Mouse (Mus musculus): ENCODE data around the gene Pdyn.

Pdyn gene

GRCm38 (mm10) chr2:129699484-129700158 is at the start of gene Pdyn:
TSS of gene Pdyn (minus strand) at chr2:129699844.
- no peak for DNase-seq (ENCODE audit: low read depth, low spot score)

GRCm38 (mm10) chr2:129742016-129742415 is 42.4 kb upstream of the Pdyn start:
- no peak for DNase-seq (ENCODE audit: low read depth, low spot score)

GRCm38 (mm10) chr2:129740515-129740914 is 40.9 kb upstream of the Pdyn start:
- no peak for DNase-seq (ENCODE audit: low read depth, low spot score)

GRCm38 (mm10) chr2:129734031-129734430 is 34.4 kb upstream of the Pdyn start:
- DNase-seq (ENCODE audit: low read depth, low spot score) = no peak

- DNase-seq (ENCODE audit: low read depth, low spot score) = no peak
Observed at GRCm38 (mm10) chr2:129729681-129730080, 30.0 kb upstream of the Pdyn start.

- peak; percentile 24 for DNase-seq (ENCODE audit: low read depth, low spot score)
Observed at GRCm38 (mm10) chr2:129715671-129716070, 16.0 kb upstream of the Pdyn start.

- DNase-seq (ENCODE audit: low read depth, low spot score) = no peak
Observed at GRCm38 (mm10) chr2:129713026-129713544, 13.4 kb upstream of the Pdyn start.

GRCm38 (mm10) chr2:129696059-129696458 is 3.6 kb downstream of the Pdyn start:
- peak; percentile 42 for DNase-seq (ENCODE audit: low read depth, low spot score)

GRCm38 (mm10) chr2:129694303-129694702 is 5.3 kb downstream of the Pdyn start:
- no peak for DNase-seq (ENCODE audit: low read depth, low spot score)

GRCm38 (mm10) chr2:129692694-129693093 is 7.0 kb downstream of the Pdyn start:
- DNase-seq (ENCODE audit: low read depth, low spot score) = no peak

GRCm38 (mm10) chr2:129689694-129690093 is 9.9 kb downstream of the Pdyn start:
- DNase-seq (ENCODE audit: low read depth, low spot score) = no peak

- DNase-seq (ENCODE audit: low read depth, low spot score) = no peak
Observed at GRCm38 (mm10) chr2:129688036-129688625, 11.5 kb downstream of the Pdyn start.

- no peak for DNase-seq (ENCODE audit: low read depth, low spot score)
Observed at GRCm38 (mm10) chr2:129686908-129687307, 12.7 kb downstream of the Pdyn start.

- DNase-seq (ENCODE audit: low read depth, low spot score) = no peak
Observed at GRCm38 (mm10) chr2:129684014-129684413, 15.6 kb downstream of the Pdyn start.

GRCm38 (mm10) chr2:129680236-129680635 is 19.4 kb downstream of the Pdyn start:
- no peak for DNase-seq (ENCODE audit: low read depth, low spot score)

GRCm38 (mm10) chr2:129679066-129679465 is 20.6 kb downstream of the Pdyn start:
- DNase-seq (ENCODE audit: low read depth, low spot score) = no peak

GRCm38 (mm10) chr2:129677664-129678063 is 22.0 kb downstream of the Pdyn start:
- no peak for DNase-seq (ENCODE audit: low read depth, low spot score)

- DNase-seq (ENCODE audit: low read depth, low spot score) = peak; percentile 86
Observed at GRCm38 (mm10) chr2:129674935-129675634, 24.6 kb downstream of the Pdyn start.

GRCm38 (mm10) chr2:129671911-129672310 is 27.7 kb downstream of the Pdyn start:
- DNase-seq (ENCODE audit: low read depth, low spot score) = no peak

GRCm38 (mm10) chr2:129662484-129662883 is 37.2 kb downstream of the Pdyn start:
- no peak for DNase-seq (ENCODE audit: low read depth, low spot score)

- no peak for DNase-seq (ENCODE audit: low read depth, low spot score)
Observed at GRCm38 (mm10) chr2:129660020-129660419, 39.6 kb downstream of the Pdyn start.

- DNase-seq (ENCODE audit: low read depth, low spot score) = no peak
Observed at GRCm38 (mm10) chr2:129658796-129659195, 40.8 kb downstream of the Pdyn start.

GRCm38 (mm10) chr2:129655033-129655432 is 44.6 kb downstream of the Pdyn start:
- DNase-seq (ENCODE audit: low read depth, low spot score) = no peak
